Mouse (Mus musculus): ENCODE results near the gene Apoc2. TPM values are rescaled to one million over a fixed set of nuclear protein-coding genes. Genes with fewer than 3 reads are reported as not detected.
A peak's percentile ranks its signal among the peaks of the same experiment; 100 is the strongest.

Apoc2 gene
- polyA plus RNA-seq, 1 experiment from 2014 or later, result 0.37 TPM

- H3K27ac ChIP-seq (replicated peaks; ENCODE audit: low read depth, low read length), result peak within 1 kb of the TSS; percentile 92
- no peaks in the 10 kb centered on the region for H3K9me3 ChIP-seq (ENCODE audit: control insufficient read depth, low read length)
- H3K4me2 ChIP-seq (ENCODE audit: low read length), result peak within 1 kb of the TSS; percentile 80
- peak; percentile 90 for ATAC-seq (ENCODE audit: low FRiP score, low TSS enrichment)
- WGBS, result under 1% methylated on average over 58 of the region's 63 CpGs
- peak; percentile 99 for DNase-seq
- peak within 1 kb of the TSS; percentile 100 for H3K4me3 ChIP-seq (replicated peaks; ENCODE audit: low read depth, low read length)
- no peaks in the 10 kb centered on the region for H3K27me3 ChIP-seq (ENCODE audit: control insufficient read depth, insufficient read depth, low read length)
- H3K9ac ChIP-seq (replicated peaks; ENCODE audit: low read length), result peak within 1 kb of the TSS; percentile 96
- H3K36me3 ChIP-seq (ENCODE audit: control insufficient read depth, insufficient read depth, low read length), result peaks cover 12% of the 10 kb centered on the region
- H3K4me1 ChIP-seq (ENCODE audit: control insufficient read depth, insufficient read depth, low read length), result peaks cover 22% of the 10 kb centered on the region
These were observed 12.5 kb downstream of the Apoc2 start, which contains the start of gene Clptm1 for GRCm38 (mm10) chr7:19664955-19665841. Gene Clptm1 (minus strand): TSS chr7:19665033.

DNA sequence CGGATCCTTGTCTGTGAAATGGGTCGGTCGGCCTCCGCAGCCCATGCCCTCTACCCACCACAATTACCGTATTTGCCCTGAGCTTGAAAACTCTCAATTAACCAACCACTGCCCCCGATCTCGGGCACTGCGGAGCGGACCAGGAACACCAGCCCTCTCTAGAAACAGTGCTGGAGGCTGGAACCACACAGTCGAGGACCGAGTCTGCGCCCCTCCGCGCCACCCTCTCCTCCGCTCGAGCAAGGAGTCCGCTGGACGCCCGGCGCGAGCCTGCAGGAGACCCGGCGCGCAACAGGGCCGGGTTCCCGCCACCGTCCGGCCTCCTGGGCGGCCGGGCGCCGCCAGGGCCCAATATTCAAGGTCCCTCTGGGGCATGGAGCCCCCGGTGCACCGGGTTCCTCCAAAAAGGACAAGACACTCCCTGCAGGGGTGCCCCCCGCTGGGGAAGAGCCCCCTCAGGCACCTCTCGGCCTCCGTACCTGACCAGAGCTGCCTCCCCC is 13.2 kb downstream of the Apoc2 start:
- Histone ChIP-seq H3K9ac (replicated peaks; ENCODE audit: low read length) (peak overlapping the region; percentile 96), H3K27me3 (ENCODE audit: control insufficient read depth, insufficient read depth, low read length) (no peaks in the 10 kb centered on the region), H3K4me3 (replicated peaks; ENCODE audit: low read depth, low read length) (peak overlapping the region; percentile 100), H3K9me3 (ENCODE audit: control insufficient read depth, low read length) (no peaks in the 10 kb centered on the region), H3K27ac (replicated peaks; ENCODE audit: low read depth, low read length) (peak overlapping the region; percentile 77), H3K4me2 (ENCODE audit: low read length) (peak overlapping the region; percentile 80), H3K4me1 (ENCODE audit: control insufficient read depth, insufficient read depth, low read length) (peaks cover 22% of the 10 kb centered on the region), H3K36me3 (ENCODE audit: control insufficient read depth, insufficient read depth, low read length) (peaks cover 12% of the 10 kb centered on the region)
- WGBS, result 1% methylated on average over 35 of the region's 37 CpGs
- DNase-seq, result no peak
- ATAC-seq (ENCODE audit: low FRiP score, low TSS enrichment), result peak; percentile 48

DNA sequence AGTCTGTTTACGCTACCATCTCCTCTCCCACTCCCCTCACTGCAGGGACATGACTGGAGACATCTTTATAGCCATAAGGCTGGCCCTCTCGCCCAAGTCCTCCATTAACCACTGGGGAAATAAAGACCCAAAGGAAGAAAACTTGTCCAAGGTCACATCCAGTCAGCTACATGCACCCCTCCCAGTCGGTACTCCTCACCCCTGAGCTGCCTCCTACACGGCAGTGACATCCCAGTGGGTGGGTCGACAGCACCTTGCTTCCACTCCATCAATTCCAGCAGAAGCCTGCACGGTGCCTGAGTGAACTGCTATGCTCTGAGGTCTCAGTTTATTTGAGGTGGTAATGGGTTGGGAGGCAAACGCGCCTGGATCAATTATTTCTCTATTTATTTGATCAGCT is 13.8 kb downstream of the Apoc2 start:
- H3K4me2 ChIP-seq (ENCODE audit: low read length), result peak overlapping the region; percentile 80
- peaks cover 18% of the 10 kb centered on the region for H3K36me3 ChIP-seq (ENCODE audit: control insufficient read depth, insufficient read depth, low read length)
- H3K4me1 ChIP-seq (ENCODE audit: control insufficient read depth, insufficient read depth, low read length), result peaks cover 20% of the 10 kb centered on the region
- no peak overlapping the region for H3K27ac ChIP-seq (replicated peaks; ENCODE audit: low read depth, low read length)
- ATAC-seq (ENCODE audit: low FRiP score, low TSS enrichment), result 0 out of 2 replicates have a peak, but pooled peaks have one; percentile 3
- 19% methylated on average over 8 of the region's 8 CpGs for WGBS
- H3K27me3 ChIP-seq (ENCODE audit: control insufficient read depth, insufficient read depth, low read length), result no peaks in the 10 kb centered on the region
- no peak for DNase-seq
- H3K9ac ChIP-seq (replicated peaks; ENCODE audit: low read length), result peak overlapping the region; percentile 96
- H3K4me3 ChIP-seq (replicated peaks; ENCODE audit: low read depth, low read length), result peak overlapping the region; percentile 100
- no peaks in the 10 kb centered on the region for H3K9me3 ChIP-seq (ENCODE audit: control insufficient read depth, low read length)

DNA sequence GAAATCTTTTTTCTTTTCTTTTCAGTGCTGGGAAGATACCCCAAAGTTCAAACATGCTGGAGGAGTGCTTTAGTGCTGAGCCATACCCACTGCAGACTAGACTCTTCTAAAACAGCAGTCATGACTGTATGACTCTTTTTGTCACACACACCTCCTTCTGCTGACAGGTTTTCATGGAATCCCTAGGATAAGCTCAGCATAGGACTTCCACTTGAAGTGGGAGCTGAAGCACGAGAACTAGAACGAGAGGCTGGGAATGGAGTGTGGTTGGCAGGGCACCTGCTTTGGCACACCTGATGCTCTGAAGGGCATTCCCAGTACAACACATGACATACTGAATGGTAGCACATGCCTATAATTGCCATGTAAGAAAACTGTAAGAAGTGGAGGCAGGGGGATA is 25.1 kb downstream of the Apoc2 start:
- ATAC-seq (ENCODE audit: low FRiP score, low TSS enrichment), result no peak
- H3K36me3 ChIP-seq (ENCODE audit: control insufficient read depth, insufficient read depth, low read length), result peaks cover 68% of the 10 kb centered on the region

DNA sequence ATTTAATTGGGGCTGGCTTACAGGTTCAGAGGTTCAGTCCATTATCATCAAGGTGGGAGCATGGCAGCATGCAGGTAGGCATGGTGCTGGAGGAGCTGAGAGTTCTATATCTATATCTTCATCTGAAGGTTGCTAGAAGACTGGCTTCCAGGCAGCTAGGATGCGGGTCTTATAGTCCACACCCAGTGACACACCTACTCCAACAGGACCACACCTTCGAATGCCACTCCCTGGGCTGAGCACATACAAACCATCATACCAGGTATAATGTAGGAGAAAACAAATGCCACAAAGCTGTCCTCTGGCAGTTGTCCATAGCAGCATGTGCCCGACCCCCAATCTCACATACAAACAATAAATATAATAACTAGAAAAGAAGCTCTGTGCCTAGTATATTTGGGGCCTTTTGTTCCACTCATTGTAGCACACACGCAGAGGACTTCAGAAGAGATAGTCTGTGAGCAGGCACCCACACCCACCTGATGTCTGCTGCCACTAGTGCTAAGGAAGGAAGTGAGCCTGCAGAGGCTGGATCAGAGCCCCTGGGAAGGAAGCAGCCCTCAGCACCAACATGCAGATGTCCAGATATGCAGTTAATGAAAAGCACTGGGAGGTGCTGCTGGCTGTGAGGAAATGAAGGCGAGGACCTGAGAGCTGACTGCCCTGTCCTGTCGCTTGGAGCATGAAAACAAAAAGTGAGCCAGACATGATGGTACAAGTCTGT is 26.5 kb downstream of the Apoc2 start:
- Histone ChIP-seq H3K27ac (replicated peaks; ENCODE audit: low read depth, low read length) (no peak overlapping the region), H3K9me3 (ENCODE audit: control insufficient read depth, low read length) (no peaks in the 10 kb centered on the region), H3K4me1 (ENCODE audit: control insufficient read depth, insufficient read depth, low read length) (no peaks in the 10 kb centered on the region), H3K9ac (replicated peaks; ENCODE audit: low read length) (no peak overlapping the region), H3K27me3 (ENCODE audit: control insufficient read depth, insufficient read depth, low read length) (no peaks in the 10 kb centered on the region), H3K4me2 (ENCODE audit: low read length) (no peak overlapping the region), H3K36me3 (ENCODE audit: control insufficient read depth, insufficient read depth, low read length) (peaks cover 71% of the 10 kb centered on the region), H3K4me3 (replicated peaks; ENCODE audit: low read depth, low read length) (no peak overlapping the region)
- WGBS, result 96% methylated on average over 6 of the region's 6 CpGs
- ATAC-seq (ENCODE audit: low FRiP score, low TSS enrichment), result no peak
- DNase-seq, result no peak

More for the DNA sequence above, 25.1 kb downstream of the Apoc2 start:
- Histone ChIP-seq H3K9ac (replicated peaks; ENCODE audit: low read length) (no peak overlapping the region), H3K27ac (replicated peaks; ENCODE audit: low read depth, low read length) (no peak overlapping the region), H3K9me3 (ENCODE audit: control insufficient read depth, low read length) (no peaks in the 10 kb centered on the region), H3K4me2 (ENCODE audit: low read length) (no peak overlapping the region), H3K4me3 (replicated peaks; ENCODE audit: low read depth, low read length) (no peak overlapping the region), H3K4me1 (ENCODE audit: control insufficient read depth, insufficient read depth, low read length) (no peaks in the 10 kb centered on the region), H3K27me3 (ENCODE audit: control insufficient read depth, insufficient read depth, low read length) (no peaks in the 10 kb centered on the region)
- no peak for DNase-seq
- WGBS, result 93% methylated on average over 2 of the region's 2 CpGs

GRCm38 (mm10) chr7:19641223-19641622 is 36.5 kb downstream of the Apoc2 start:
- Histone ChIP-seq H3K9ac (replicated peaks; ENCODE audit: low read length) (no peak overlapping the region), H3K9me3 (ENCODE audit: control insufficient read depth, low read length) (no peaks in the 10 kb centered on the region), H3K4me2 (ENCODE audit: low read length) (no peak overlapping the region), H3K27ac (replicated peaks; ENCODE audit: low read depth, low read length) (no peak overlapping the region), H3K27me3 (ENCODE audit: control insufficient read depth, insufficient read depth, low read length) (no peaks in the 10 kb centered on the region), H3K4me3 (replicated peaks; ENCODE audit: low read depth, low read length) (no peak overlapping the region), H3K36me3 (ENCODE audit: control insufficient read depth, insufficient read depth, low read length) (peaks cover 98% of the 10 kb centered on the region), H3K4me1 (ENCODE audit: control insufficient read depth, insufficient read depth, low read length) (no peaks in the 10 kb centered on the region)
- DNase-seq (no peak), ATAC-seq (ENCODE audit: low FRiP score, low TSS enrichment) (no peak)
- WGBS, result 96% methylated on average over 4 of the region's 4 CpGs

- 88% methylated on average over 11 of the region's 11 CpGs for WGBS
- Histone ChIP-seq H3K9me3 (ENCODE audit: control insufficient read depth, low read length) (no peaks in the 10 kb centered on the region), H3K4me2 (ENCODE audit: low read length) (no peak overlapping the region), H3K27me3 (ENCODE audit: control insufficient read depth, insufficient read depth, low read length) (no peaks in the 10 kb centered on the region), H3K4me3 (replicated peaks; ENCODE audit: low read depth, low read length) (no peak overlapping the region), H3K9ac (replicated peaks; ENCODE audit: low read length) (no peak overlapping the region), H3K36me3 (ENCODE audit: control insufficient read depth, insufficient read depth, low read length) (peaks cover 84% of the 10 kb centered on the region), H3K4me1 (ENCODE audit: control insufficient read depth, insufficient read depth, low read length) (no peaks in the 10 kb centered on the region), H3K27ac (replicated peaks; ENCODE audit: low read depth, low read length) (no peak overlapping the region)
- DNase-seq (no peak), ATAC-seq (ENCODE audit: low FRiP score, low TSS enrichment) (no peak)
These were observed 42.5 kb downstream of the Apoc2 start for GRCm38 (mm10) chr7:19635074-19635827.

- Histone ChIP-seq H3K4me3 (replicated peaks; ENCODE audit: low read depth, low read length) (no peak overlapping the region), H3K4me1 (ENCODE audit: control insufficient read depth, insufficient read depth, low read length) (no peaks in the 10 kb centered on the region), H3K9me3 (ENCODE audit: control insufficient read depth, low read length) (no peaks in the 10 kb centered on the region), H3K36me3 (ENCODE audit: control insufficient read depth, insufficient read depth, low read length) (peaks cover 77% of the 10 kb centered on the region), H3K9ac (replicated peaks; ENCODE audit: low read length) (no peak overlapping the region), H3K4me2 (ENCODE audit: low read length) (no peak overlapping the region), H3K27ac (replicated peaks; ENCODE audit: low read depth, low read length) (no peak overlapping the region), H3K27me3 (ENCODE audit: control insufficient read depth, insufficient read depth, low read length) (no peaks in the 10 kb centered on the region)
- no peak for ATAC-seq (ENCODE audit: low FRiP score, low TSS enrichment)
- no peak for DNase-seq
- 96% methylated on average over 2 of the region's 2 CpGs for WGBS
These were observed 43.1 kb downstream of the Apoc2 start for GRCm38 (mm10) chr7:19634591-19634990.
